Mouse (Mus musculus) cerebellum, postnatal 4 days (tissue): ENCODE data around the gene Krtcap2.

Experiments
- DNase-seq, 2 experiments: peaks; one replicate each; pipeline ENCODE4 v3.0.0; 2022; ENCODE audit warnings: low spot score in 2 of 2, mixed read lengths in 1 of 2

The Krtcap2 gene

GRCm38 (mm10) chr3:89246261-89247100 lies 715 bp downstream of the Krtcap2 start, which contains the start of gene Trim46:
TSS of gene Trim46 (minus strand) at chr3:89246309.
- DNase-seq: peak; percentile 80 to 86

- no peak for DNase-seq
Observed at GRCm38 (mm10) chr3:89247466-89247865, 1.7 kb downstream of the Krtcap2 start.

- peak in 1 of 2 experiments; percentile 56 for DNase-seq
Observed at GRCm38 (mm10) chr3:89250435-89251040, 4.8 kb downstream of the Krtcap2 start.

GRCm38 (mm10) chr3:89251365-89251895 lies 5.7 kb downstream of the Krtcap2 start:
- DNase-seq: no peak

GRCm38 (mm10) chr3:89254994-89255393 lies 9.2 kb downstream of the Krtcap2 start:
- no peak for DNase-seq

- no peak for DNase-seq
Observed at GRCm38 (mm10) chr3:89256177-89256576, 10.4 kb downstream of the Krtcap2 start.

GRCm38 (mm10) chr3:89259076-89259475 lies 13.3 kb downstream of the Krtcap2 start, which contains the start of gene Dpm3:
TSS of gene Dpm3 (plus strand) at chr3:89259358.
- DNase-seq: no peak

GRCm38 (mm10) chr3:89260211-89260610 lies 14.4 kb downstream of the Krtcap2 start:
- DNase-seq: no peak

GRCm38 (mm10) chr3:89262417-89262816 lies 16.7 kb downstream of the Krtcap2 start:
- no peak for DNase-seq

GRCm38 (mm10) chr3:89266439-89266893 lies 20.7 kb downstream of the Krtcap2 start:
- peak in 1 of 2 experiments; percentile 70 for DNase-seq

- no peak for DNase-seq
Observed at GRCm38 (mm10) chr3:89268916-89269315, 23.1 kb downstream of the Krtcap2 start.

- peak; percentile 72 to 82 for DNase-seq
Observed at GRCm38 (mm10) chr3:89270051-89270755, 24.4 kb downstream of the Krtcap2 start, which contains the start of gene Slc50a1. TSS of gene Slc50a1 (minus strand) at chr3:89270570.

GRCm38 (mm10) chr3:89270891-89271290 lies 25.1 kb downstream of the Krtcap2 start:
- no peak for DNase-seq

- DNase-seq: no peak
Observed at GRCm38 (mm10) chr3:89271760-89272159, 26.0 kb downstream of the Krtcap2 start.

- DNase-seq: no peak
Observed at GRCm38 (mm10) chr3:89276061-89276460, 30.3 kb downstream of the Krtcap2 start.

- DNase-seq: no peak
Observed at GRCm38 (mm10) chr3:89277281-89278021, 31.7 kb downstream of the Krtcap2 start.

GRCm38 (mm10) chr3:89278107-89278506 lies 32.3 kb downstream of the Krtcap2 start:
- no peak for DNase-seq

GRCm38 (mm10) chr3:89278643-89279042 lies 32.9 kb downstream of the Krtcap2 start:
- no peak for DNase-seq

GRCm38 (mm10) chr3:89279153-89279890 lies 33.6 kb downstream of the Krtcap2 start:
- DNase-seq: peak; percentile 57 to 78

GRCm38 (mm10) chr3:89280050-89280605 lies 34.4 kb downstream of the Krtcap2 start:
- DNase-seq: no peak
